Mouse (Mus musculus) limb, embryonic 10.5 days (tissue): Measurements from ENCODE around the gene Pdgfc. TPM values are rescaled to one million over a fixed set of nuclear protein-coding genes. Genes with fewer than 3 reads are reported as not detected.
A peak's percentile ranks its signal among the peaks of the same experiment; 100 is the strongest.

Experiments
- DNase-seq: peaks from one replicate; pipeline ENCODE4 v3.0.0-alpha.2; 2017; ENCODE audit warnings: low spot score
- H3K27ac ChIP-seq: fragments of 300-500 bp; sonication (generic); 2 replicates; pipeline ENCODE4 v1.5.1; 2016; ENCODE audit warnings: mild to moderate bottlenecking
- H3K27me3 ChIP-seq: fragments of 300-500 bp; sonication (generic); 2 replicates; pipeline ENCODE4 v1.6.1; 2016; ENCODE audit warnings: low read depth, mild to moderate bottlenecking; ENCODE audit not compliant: poor library complexity, severe bottlenecking
- H3K36me3 ChIP-seq: fragments of 300-500 bp; sonication (generic); 2 replicates; pipeline ENCODE4 v1.6.1; 2016; ENCODE audit warnings: mild to moderate bottlenecking, moderate library complexity
- H3K4me1 ChIP-seq: fragments of 300-500 bp; sonication (generic); 2 replicates; pipeline ENCODE4 v1.6.1; 2016
- H3K4me3 ChIP-seq: fragments of 300-500 bp; sonication (generic); 2 replicates; pipeline ENCODE4 v1.5.1; 2016; ENCODE audit warnings: mild to moderate bottlenecking, moderate library complexity
- H3K9me3 ChIP-seq: fragments of 300-500 bp; sonication (generic); replicated peaks from 2 replicates; pipeline ENCODE4 v1.6.1; 2016; ENCODE audit warnings: mild to moderate bottlenecking
- WGBS: fragments of 180-500 bp; shearing (Covaris S2); methylation state at CpG from one replicate; pipeline ENCODE4 v1.1.7; 2016; 5-methylcytosine and 5-hydroxymethylcytosine counted together
- polyA plus RNA-seq: library from polyadenylated mRNA; unstranded; fragments of >200 nt; fragmentation: Nextera tagmentation; extraction: Ambion mirVana; gene quantifications from 2 replicates; pipeline ENCODE4 v1.2.1, GENCODE M21; 2016

Pdgfc gene
- polyA plus RNA-seq, 1 experiment from 2014 or later: 58.8 TPM

DNA sequence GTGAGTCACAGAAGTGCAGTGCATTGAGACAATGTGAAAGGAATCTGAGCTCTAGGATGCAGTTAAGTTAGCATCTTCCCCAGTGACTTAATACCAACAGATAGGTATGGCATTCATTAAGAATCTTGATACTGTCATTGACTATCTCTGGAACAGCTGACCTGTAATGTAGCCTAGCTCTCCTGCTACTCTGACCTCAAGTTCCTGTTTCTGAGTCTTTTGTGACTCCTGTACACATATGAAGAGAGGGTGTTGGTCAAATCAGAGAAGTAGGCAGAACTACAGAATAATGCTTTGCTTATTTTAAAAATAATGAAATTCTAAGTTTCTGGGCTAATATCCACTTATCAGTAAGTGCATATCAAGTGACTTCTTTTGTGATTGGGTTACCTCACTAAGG lies 17.9 kb downstream of the Pdgfc start:
- no peaks in the 10 kb centered on the region for H3K9me3 ChIP-seq
- H3K27me3 ChIP-seq: no peaks in the 10 kb centered on the region
- H3K27ac ChIP-seq: no peak overlapping the region
- H3K36me3 ChIP-seq: 0 out of 2 replicates have a peak, but pooled peaks cover 2% of the 10 kb centered on the region
- H3K4me3 ChIP-seq: no peak overlapping the region
- H3K4me1 ChIP-seq: peaks cover 30% of the 10 kb centered on the region
- no peak for DNase-seq

DNA sequence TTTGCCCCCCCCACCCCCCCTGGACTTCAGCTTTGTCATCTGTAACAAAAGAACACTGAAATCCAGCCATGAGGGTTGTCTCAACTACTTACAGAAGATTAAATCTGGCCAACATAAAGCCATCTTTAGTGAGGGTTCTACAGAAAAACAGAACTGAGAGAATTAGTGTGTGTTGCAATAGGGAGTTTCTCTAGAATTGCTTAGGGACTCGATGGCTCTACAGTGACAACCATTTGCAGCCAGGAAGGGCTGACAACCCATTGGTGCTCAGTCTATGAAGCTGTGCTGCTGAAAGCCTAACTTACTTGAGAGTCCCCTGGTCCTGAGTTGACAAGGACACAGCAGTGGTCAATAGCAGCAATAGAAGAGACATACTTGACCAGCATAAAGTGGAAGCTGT lies 21.5 kb downstream of the Pdgfc start:
- H3K27me3 ChIP-seq: no peaks in the 10 kb centered on the region
- no peak overlapping the region for H3K4me3 ChIP-seq
- no peak overlapping the region for H3K27ac ChIP-seq
- no peak for DNase-seq
- 0 out of 2 replicates have a peak, but pooled peaks cover 2% of the 10 kb centered on the region for H3K36me3 ChIP-seq
- no peaks in the 10 kb centered on the region for H3K9me3 ChIP-seq
- WGBS: 88% methylated on average over 1 of the region's 1 CpGs
- peaks cover 20% of the 10 kb centered on the region for H3K4me1 ChIP-seq

DNA sequence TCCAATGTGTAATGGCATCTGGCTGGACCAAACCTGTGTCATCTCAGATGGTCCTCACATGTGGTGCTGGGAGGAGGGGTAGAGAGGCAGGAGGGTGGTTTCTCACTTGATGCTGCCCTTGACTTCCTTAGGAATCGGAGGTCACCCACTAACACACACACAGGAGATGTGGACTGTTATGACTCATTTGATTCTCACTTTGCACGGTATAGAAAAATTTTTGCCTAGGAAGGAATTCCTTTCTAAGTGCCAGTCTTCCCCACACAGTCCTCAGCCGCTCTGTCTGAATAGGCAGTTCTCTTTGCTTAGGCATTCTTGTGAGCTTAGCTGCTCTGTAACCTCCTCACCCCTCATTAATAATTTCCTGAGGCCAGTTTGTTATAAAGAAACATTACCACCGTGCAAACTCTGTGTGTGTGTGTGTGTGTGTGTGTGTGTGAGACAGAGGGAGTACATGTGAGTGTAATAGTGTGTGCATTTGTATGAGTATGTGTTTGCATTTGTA lies 22.4 kb downstream of the Pdgfc start:
- DNase-seq: no peak
- Histone ChIP-seq H3K27ac (no peak overlapping the region; the same call in 1 of the 2 replicates), H3K36me3 (0 out of 2 replicates have a peak, but pooled peaks cover 2% of the 10 kb centered on the region), H3K9me3 (no peaks in the 10 kb centered on the region), H3K4me3 (no peak overlapping the region), H3K4me1 (peaks cover 19% of the 10 kb centered on the region), H3K27me3 (no peaks in the 10 kb centered on the region)
- 47% methylated on average over 4 of the region's 4 CpGs for WGBS

DNA sequence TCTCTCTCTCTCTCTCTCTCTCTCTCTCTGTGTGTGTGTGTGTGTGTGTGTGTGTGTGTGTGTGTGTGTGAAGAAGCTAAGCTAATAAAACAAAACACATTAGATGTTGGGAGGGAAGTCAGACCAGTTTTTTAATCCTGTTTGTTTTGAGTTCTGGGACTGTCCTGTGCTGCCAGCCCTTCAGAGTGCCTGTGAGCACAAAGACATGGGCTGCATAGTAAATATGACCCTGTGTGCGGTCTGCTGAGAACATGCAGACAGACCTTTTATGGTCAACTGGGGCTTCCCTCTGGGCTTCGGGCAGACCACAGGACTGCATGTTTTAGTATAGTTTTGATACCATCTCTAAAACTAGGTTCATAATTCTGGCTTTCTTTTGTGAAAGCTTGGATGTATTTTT lies 32.3 kb downstream of the Pdgfc start:
- WGBS: 60% methylated on average over 2 of the region's 2 CpGs
- no peaks in the 10 kb centered on the region for H3K27me3 ChIP-seq
- no peak for DNase-seq

DNA sequence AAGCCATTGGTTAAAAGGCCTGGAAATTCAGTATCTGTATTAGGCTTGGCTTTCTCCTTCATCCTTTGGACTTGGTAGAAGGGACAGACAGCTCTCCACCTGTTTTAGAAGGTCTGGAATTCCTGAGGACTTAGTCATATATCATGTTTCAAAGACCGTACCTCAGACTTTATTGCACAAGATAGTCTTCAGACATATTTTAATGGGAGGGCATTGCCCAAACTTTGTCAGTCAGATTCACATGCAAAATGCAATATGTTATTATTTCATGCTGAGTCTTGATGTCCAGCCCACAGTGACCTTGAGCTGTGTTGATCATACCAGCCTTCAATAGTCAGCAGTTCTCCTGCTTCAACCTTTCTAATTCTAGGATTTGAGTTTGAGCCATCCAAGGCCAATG lies 64.9 kb downstream of the Pdgfc start:
- H3K4me3 ChIP-seq: no peak overlapping the region
- H3K4me1 ChIP-seq: peaks cover 40% of the 10 kb centered on the region
- H3K27me3 ChIP-seq: no peaks in the 10 kb centered on the region
- DNase-seq: no peak
- H3K36me3 ChIP-seq: no peaks in the 10 kb centered on the region
- no peaks in the 10 kb centered on the region for H3K9me3 ChIP-seq
- WGBS: 78% methylated on average over 1 of the region's 1 CpGs
- H3K27ac ChIP-seq: no peak overlapping the region

More for the DNA sequence above, 32.3 kb downstream of the Pdgfc start:
- Histone ChIP-seq H3K36me3 (no peaks in the 10 kb centered on the region), H3K4me1 (peaks cover 13% of the 10 kb centered on the region; the same call in 1 of the 2 replicates), H3K27ac (no peak overlapping the region; the same call in 1 of the 2 replicates), H3K9me3 (no peaks in the 10 kb centered on the region), H3K4me3 (no peak overlapping the region)

DNA sequence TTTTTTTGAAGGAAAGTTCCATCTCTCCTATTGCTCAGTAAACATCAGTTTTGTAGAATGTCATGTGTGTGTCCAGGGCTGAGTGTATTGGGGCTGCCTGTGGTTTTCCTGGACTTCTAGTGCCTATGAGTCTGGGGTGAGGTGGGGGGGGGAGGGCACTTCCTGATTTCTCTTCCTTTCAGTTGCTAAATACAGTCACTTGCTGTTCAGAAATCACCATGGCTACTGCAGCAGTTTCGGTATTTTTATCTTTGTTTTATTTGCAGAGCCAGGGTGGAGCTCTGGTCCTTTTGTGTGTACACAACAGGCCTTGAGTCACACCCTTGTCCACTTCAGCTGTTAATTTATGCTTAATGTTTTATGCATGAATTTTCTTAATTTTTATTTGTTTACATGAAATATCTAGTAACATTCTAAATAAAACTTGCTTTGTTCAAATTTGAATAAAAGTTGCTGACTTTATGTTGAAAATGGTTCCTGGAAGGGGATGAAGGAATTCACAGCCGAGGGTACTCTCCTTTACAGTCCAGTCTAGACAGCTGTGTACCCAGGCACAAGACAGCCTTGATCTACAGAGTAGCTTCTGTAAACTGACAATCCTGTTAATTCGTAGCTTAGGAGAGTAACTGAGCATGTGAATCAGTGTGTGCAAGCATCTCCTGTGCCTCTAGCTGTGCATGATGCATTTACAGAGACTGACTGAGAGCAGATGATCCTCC lies 66.1 kb downstream of the Pdgfc start:
- 72% methylated on average over 3 of the region's 3 CpGs for WGBS
- H3K27ac ChIP-seq: peak overlapping the region; percentile 25; the same call in 1 of the 2 replicates
- H3K9me3 ChIP-seq: no peaks in the 10 kb centered on the region
- no peaks in the 10 kb centered on the region for H3K27me3 ChIP-seq
- H3K36me3 ChIP-seq: no peaks in the 10 kb centered on the region
- H3K4me1 ChIP-seq: peaks cover 34% of the 10 kb centered on the region
- no peak for DNase-seq
- no peak overlapping the region for H3K4me3 ChIP-seq

DNA sequence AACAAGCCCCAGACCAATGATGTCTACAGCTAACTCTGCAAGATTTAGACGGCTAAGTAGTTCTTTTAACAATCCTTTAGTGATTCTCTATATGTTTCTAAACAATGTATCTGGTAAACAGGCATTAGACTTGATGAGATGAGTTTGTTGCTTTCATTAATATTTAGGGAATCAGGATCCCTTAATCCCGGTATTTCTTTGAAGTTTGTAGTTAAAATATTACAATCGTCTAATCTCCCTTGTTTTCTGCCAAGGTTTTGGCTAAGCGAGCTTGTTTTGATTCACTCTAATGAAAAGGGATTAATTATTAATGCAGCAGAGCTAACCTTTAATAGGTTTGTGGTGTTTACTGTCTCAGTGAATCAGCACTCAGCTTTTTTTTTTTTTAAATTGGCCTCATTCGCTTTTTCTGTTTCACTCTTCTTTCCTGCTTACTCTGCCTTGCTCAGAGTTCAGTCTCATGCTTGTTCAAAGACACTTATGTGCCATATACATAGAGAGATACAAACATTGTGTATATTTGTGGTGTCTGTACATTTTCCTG lies 66.7 kb downstream of the Pdgfc start:
- Histone ChIP-seq H3K36me3 (no peaks in the 10 kb centered on the region), H3K4me3 (no peak overlapping the region), H3K27me3 (no peaks in the 10 kb centered on the region), H3K9me3 (no peaks in the 10 kb centered on the region), H3K4me1 (peaks cover 28% of the 10 kb centered on the region), H3K27ac (0 out of 2 replicates have a peak overlapping the region, but pooled peaks have one; percentile 25)
- WGBS: 88% methylated on average over 5 of the region's 5 CpGs
- DNase-seq: no peak

DNA sequence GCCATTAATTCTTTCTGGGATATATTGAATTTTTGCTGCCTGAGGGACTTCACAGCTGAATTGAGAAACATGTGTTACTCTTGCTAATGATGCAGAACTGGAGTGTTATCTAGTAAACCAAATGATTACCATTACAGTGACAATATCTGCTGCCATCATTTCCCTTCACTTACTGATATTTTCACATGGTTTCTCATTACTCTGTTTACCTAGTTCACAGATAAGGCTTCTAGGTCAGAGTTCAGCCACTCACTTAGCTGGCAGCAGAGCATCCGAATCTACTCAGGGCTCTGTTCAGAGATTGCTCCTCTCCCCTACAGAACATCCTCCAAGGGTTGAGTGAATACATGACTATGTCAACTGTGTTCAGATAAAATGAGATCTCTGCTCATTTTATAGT lies 71.3 kb downstream of the Pdgfc start:
- DNase-seq: no peak
- no peak overlapping the region for H3K4me3 ChIP-seq
- H3K36me3 ChIP-seq: no peaks in the 10 kb centered on the region
- no peak overlapping the region for H3K27ac ChIP-seq
- no peaks in the 10 kb centered on the region for H3K27me3 ChIP-seq
- no peaks in the 10 kb centered on the region for H3K9me3 ChIP-seq
- peaks cover 9% of the 10 kb centered on the region for H3K4me1 ChIP-seq
- 55% methylated on average over 1 of the region's 1 CpGs for WGBS

DNA sequence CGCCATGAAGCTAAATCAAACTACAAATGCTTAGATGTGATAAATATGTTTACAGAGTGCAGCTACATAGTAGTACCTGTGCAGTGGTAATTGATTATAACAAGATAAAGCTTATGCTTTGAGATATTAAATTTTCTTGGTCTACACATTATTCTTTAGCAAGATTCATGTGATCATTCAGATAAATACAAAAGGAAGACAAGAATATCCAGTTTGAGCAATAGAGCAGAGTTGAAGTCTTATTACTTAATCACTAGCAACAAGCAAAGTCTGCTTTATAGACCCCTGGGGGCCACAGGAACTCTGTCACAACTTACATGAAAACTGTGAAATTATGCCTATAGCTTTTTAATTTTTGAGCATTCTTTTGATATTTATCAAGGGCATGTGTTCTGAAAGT lies 74.8 kb downstream of the Pdgfc start:
- Histone ChIP-seq H3K36me3 (no peaks in the 10 kb centered on the region), H3K27me3 (no peaks in the 10 kb centered on the region), H3K27ac (no peak overlapping the region), H3K4me3 (no peak overlapping the region), H3K4me1 (peaks cover 5% of the 10 kb centered on the region), H3K9me3 (no peaks in the 10 kb centered on the region)
- WGBS: 75% methylated on average over 1 of the region's 1 CpGs
- no peak for DNase-seq

DNA sequence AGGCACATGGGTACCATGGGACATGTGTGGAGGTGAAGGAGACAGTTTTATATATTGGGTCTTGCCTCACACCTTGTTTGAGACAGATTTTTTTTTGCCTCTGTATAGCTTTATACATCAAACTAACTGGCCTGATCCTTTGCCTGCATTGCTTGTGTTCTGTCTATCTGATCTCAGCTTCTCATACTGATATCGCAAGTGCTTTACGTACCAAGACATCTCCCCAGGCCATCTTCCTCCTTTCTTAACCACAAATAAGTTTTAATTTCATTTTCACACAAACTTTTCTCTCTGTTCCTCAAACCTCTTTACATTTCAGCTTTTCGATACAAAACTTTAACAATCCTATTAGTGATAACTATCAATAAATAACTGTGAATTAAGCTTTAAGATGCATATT lies 76.7 kb downstream of the Pdgfc start:
- Histone ChIP-seq H3K9me3 (no peaks in the 10 kb centered on the region), H3K4me1 (no peaks in the 10 kb centered on the region), H3K27me3 (no peaks in the 10 kb centered on the region), H3K36me3 (no peaks in the 10 kb centered on the region), H3K27ac (no peak overlapping the region), H3K4me3 (no peak overlapping the region)
- 96% methylated on average over 3 of the region's 3 CpGs for WGBS
- DNase-seq: no peak

DNA sequence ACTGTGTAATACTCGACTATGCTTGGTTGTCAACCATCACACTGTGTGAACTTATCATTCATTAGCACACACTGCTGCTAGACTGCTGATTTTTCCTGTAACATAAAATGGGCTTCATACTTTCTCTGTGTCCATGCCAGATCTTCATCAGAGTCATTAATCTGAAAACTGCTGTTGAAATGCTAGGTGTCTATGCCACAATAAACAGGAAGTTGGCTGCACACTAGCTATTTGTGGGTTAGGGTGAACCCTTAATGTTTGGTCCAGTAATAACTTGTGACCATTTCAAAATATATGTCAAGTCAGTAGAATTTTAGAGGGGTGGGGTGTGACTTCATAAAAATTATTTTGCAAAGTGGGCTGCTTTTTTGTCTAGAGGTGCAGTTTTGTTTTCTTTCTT lies 84.4 kb downstream of the Pdgfc start:
- WGBS: 86% methylated on average over 1 of the region's 1 CpGs
- no peaks in the 10 kb centered on the region for H3K4me1 ChIP-seq

DNA sequence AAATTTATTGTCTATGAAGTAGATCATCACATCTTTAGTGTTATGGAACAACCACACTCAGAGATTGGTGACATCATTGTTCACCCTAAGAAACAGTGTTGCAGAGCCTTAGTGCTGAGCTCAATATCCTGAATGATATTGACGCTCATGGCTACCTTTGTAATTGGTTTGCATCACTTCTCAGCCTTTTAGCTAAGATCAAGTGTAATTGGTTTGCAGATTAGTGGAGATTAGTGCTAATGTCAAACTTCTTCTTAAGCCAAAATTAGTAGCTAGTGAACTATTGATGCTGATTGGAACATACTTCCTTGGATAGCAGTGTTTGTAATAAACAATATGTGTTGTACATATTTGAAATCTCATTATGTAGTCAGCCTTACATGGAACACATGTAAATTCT lies 85.5 kb downstream of the Pdgfc start:
- no peak for DNase-seq
- Histone ChIP-seq H3K27ac (no peak overlapping the region), H3K4me3 (no peak overlapping the region), H3K27me3 (no peaks in the 10 kb centered on the region), H3K4me1 (no peaks in the 10 kb centered on the region), H3K36me3 (no peaks in the 10 kb centered on the region), H3K9me3 (no peaks in the 10 kb centered on the region)
- WGBS: 93% methylated on average over 1 of the region's 1 CpGs

More for the DNA sequence above, 84.4 kb downstream of the Pdgfc start:
- no peak for DNase-seq
- Histone ChIP-seq H3K27me3 (no peaks in the 10 kb centered on the region), H3K36me3 (no peaks in the 10 kb centered on the region), H3K4me3 (no peak overlapping the region), H3K9me3 (no peaks in the 10 kb centered on the region), H3K27ac (no peak overlapping the region)

DNA sequence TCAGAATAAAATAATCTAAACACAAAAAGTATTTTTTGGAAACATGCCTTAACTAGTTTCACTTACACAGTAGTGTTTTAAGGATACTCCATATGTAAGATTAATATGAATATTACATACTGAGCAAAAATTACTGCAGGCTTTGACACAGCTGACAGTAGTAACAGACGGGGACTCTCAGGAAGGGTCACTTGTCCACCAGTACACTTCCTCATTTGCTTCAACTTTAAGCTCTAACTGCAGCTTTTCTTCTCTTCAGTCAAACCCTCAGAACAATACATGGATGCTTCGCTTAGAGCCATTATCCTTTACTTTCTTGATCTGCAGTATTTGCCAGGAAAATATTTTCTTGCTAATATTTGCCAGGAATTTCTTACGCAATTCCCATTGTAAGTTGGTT lies 87.2 kb downstream of the Pdgfc start:
- Histone ChIP-seq H3K27ac (no peak overlapping the region), H3K27me3 (no peaks in the 10 kb centered on the region), H3K36me3 (no peaks in the 10 kb centered on the region), H3K4me1 (no peaks in the 10 kb centered on the region), H3K4me3 (no peak overlapping the region), H3K9me3 (no peaks in the 10 kb centered on the region)
- 88% methylated on average over 3 of the region's 3 CpGs for WGBS
- no peak for DNase-seq
